Mouse (Mus musculus): ENCODE results near the gene Ergic1.

Ergic1 gene

GRCm38 (mm10) chr17:26537722-26538471, 23.4 kb upstream of the Ergic1 start:
- WGBS = 48% methylated on average over 6 of the region's 6 CpGs

GRCm38 (mm10) chr17:26540083-26540482, 21.2 kb upstream of the Ergic1 start:
- WGBS = 83% methylated on average over 5 of the region's 5 CpGs

- 55% methylated on average over 8 of the region's 8 CpGs for WGBS
These were observed 16.8 kb upstream of the Ergic1 start for GRCm38 (mm10) chr17:26544319-26544963.

DNA sequence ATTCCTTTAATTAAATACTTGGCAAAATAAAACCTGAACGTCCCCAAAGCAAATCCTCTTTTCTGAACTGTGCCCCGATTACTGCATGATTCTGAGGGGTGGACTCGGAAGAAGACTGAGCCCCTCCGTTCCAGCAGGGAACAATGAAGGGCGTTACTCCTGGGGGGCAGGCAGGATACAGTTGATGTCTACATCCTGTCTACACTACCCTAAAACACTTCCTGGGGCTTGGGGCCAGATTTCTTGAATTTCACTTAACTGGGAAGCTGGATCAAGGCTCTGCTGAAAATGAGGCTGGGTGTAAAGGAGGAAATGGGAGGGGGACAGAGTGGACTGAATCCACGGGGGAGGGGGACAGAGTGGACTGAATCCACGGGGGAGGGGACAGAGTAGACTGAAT, 13.5 kb upstream of the Ergic1 start:
- WGBS = 40% methylated on average over 7 of the region's 7 CpGs

DNA sequence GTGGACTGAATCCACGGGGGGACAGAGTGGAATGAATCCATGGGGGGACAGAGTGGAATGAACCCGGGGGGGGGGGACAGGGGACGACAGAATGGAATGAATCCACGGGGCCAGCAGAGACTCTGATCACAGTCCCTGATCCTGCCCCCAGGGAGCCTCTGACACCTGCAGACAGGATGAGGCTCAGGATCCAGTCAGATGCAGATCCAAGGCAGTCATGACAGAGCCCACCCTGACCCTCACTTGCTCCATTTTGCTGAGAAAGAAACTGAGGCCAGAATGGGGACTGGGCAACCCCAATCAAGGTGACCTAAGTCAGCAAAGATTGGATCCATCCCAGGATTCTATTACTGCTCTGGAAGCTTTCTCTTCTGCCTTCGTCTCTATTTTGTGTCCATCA, 12.7 kb upstream of the Ergic1 start:
- 5% methylated on average over 5 of the region's 5 CpGs for WGBS

DNA sequence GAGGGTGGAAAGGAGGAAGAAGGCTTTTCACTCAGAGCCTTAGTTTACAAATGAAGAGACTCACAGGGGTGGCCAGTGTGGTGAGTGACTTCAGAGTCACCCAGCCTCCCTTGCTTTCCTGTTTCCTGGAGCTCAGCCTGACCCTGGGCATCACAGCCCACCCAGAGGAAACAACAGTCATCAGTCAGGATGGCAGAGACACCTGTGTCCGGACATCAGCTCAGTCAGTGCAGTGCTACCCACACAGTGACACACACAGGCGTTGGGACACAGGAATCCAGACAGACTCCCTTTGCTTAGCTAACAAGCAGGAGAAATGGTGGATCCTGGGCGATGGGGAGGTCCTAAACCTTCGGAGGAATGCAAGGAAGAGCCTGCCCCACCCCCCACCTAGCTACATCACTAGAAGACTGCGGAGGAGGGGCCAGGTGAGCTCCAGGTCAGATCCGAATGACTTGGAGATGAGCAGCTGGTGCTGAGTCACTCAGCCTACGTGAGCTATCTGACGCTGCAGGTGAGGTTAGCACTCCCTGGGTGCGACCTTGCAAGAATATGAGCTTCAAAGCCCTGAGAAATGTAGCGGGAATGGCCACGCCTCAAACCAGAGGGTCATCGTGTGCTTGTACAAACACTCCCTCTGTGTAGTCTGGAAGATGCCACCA, 12.0 kb upstream of the Ergic1 start:
- 32% methylated on average over 12 of the region's 12 CpGs for WGBS

DNA sequence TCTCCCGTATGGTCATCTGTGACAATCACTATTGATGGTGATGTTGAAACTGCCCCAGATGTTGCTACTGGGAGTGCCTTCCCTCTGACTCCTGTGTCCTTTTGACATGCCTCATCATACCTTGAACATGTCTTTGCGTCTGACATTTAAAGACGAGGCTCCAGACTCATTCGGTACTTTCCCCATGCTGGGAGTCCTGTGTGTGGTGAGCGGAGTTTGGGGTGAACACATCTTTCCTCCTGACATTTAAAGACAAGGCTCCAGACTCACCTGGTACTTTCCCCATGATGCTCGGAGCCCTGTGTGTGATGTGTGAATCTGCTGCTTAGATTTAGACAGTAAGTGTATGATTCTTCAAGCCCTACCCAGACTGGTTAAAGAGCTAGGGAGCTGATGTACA, 10.2 kb upstream of the Ergic1 start:
- WGBS = 93% methylated on average over 6 of the region's 6 CpGs

- WGBS = 77% methylated on average over 3 of the region's 3 CpGs
These were observed 8.3 kb upstream of the Ergic1 start for GRCm38 (mm10) chr17:26553033-26553432.

GRCm38 (mm10) chr17:26560526-26561289, 581 bp upstream of the Ergic1 start:
- 22% methylated on average over 9 of the region's 9 CpGs for WGBS

DNA sequence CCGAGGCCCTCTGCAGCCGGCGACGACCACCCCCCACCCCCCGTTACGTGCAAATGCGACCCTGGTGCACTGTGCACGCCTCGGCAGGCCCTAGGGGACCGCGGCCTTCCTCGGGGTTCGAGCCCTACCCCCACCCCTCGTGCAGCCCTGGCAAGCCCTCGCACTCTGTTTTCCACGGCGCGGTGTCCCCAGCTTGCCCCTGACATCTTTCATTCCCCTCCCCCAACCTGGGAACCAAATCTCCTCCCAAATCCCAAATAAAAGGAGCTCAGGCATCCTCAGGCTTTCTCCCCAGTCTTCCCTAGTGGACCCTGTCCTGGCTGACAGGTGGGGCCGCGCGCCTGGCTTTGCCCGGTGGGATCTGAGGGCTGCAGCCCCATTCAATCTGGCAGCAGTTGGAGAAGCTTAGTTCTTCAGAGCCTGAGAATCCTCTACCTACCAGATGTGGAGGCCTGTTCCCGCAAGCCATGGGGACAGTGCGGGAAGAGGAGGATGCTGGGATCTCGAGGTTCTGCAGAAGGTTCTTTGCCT, 427 bp downstream of the Ergic1 start, which contains the start of gene Dusp1:
Gene Dusp1, minus strand, starts transcription at position 478 of the 531 bp plus-strand sequence.
- WGBS = under 1% methylated on average over 25 of the region's 25 CpGs

GRCm38 (mm10) chr17:26562292-26562691, 1.0 kb downstream of the Ergic1 start:
- 44% methylated on average over 4 of the region's 4 CpGs for WGBS

GRCm38 (mm10) chr17:26563476-26563875, 2.2 kb downstream of the Ergic1 start:
- 80% methylated on average over 6 of the region's 6 CpGs for WGBS

DNA sequence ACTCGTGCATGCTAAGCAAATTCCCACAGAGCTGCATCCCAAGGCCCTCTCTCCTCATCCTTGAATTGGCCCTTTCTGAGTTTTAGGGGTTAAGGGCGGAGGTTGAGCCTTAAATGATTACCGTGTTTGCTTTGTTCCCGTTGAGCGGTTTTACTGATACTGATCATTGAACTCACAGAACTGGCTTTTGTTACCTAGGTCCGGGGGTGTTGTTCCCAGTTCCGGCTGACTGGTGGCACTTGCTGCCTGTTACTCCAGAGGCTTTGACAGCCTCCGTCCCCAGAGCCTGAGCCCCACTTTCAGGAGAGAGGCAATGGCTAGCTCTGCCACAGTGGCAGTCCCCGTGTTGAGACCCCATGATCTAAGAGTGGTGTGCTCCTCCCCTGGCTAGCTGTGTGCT, 3.1 kb downstream of the Ergic1 start:
- 66% methylated on average over 9 of the region's 9 CpGs for WGBS

- WGBS = 78% methylated on average over 8 of the region's 8 CpGs
These were observed 6.0 kb downstream of the Ergic1 start for GRCm38 (mm10) chr17:26567142-26567817.

GRCm38 (mm10) chr17:26567818-26568173, 6.5 kb downstream of the Ergic1 start:
- 98% methylated on average over 4 of the region's 4 CpGs for WGBS

DNA sequence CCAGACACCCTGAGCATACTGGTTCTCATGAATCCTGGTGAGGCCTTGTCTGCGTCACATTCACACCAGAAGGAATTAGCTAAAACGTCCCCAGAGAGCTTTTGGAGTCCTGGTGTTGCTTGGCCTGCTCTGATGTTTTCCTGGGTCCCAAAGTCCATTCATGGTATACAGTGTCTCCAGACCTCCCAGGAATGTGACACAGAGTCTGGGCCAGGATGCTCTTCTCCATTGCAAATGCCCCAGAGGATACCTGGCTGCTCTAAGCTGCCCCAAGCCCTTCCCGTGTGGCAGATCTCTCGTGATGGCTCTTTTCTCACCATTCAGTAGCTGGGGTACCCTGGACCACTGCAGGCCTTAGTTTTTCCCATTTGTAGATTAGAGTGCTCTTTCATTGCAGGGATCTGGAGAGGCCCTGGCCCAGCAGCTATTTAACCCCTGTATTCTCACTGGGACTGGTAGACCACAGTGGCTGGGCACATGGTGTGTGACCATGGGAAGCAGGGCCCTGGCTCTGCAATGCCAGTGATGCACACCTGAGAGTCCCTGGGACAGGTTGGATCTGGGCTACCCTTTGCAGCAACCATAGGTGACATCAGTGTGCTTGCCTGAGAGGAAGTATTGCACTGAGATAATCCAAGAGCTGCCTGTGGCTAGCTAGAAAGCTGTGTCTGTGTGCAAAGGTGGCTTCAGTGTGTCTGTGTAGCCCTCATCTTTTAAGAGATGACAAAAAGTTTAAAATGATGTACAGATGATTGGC, 8.5 kb downstream of the Ergic1 start:
- 79% methylated on average over 4 of the region's 4 CpGs for WGBS

- 62% methylated on average over 11 of the region's 11 CpGs for WGBS
These were observed 9.4 kb downstream of the Ergic1 start for GRCm38 (mm10) chr17:26570651-26571118.

DNA sequence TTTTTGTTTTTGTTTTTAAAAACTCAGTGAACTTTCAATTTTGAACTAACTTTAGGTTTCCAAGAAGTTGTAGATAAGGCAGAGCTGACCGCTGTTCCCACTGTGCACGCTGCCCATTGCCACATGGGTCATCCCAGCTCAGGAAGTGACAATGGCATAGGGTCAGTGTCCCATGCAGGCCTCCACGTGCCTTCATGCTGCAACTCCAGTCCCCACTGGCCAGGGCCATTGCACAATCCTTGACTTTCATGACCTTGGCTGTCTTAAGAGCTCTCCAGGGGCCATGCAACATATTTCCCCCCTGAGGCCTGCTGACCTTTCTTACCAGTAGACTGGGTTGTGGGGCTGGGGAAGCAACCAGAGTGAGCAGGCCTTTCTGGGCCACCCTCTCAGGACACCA, 10.1 kb downstream of the Ergic1 start:
- WGBS = 88% methylated on average over 3 of the region's 3 CpGs

GRCm38 (mm10) chr17:26572265-26572664, 11.0 kb downstream of the Ergic1 start:
- 78% methylated on average over 11 of the region's 11 CpGs for WGBS

DNA sequence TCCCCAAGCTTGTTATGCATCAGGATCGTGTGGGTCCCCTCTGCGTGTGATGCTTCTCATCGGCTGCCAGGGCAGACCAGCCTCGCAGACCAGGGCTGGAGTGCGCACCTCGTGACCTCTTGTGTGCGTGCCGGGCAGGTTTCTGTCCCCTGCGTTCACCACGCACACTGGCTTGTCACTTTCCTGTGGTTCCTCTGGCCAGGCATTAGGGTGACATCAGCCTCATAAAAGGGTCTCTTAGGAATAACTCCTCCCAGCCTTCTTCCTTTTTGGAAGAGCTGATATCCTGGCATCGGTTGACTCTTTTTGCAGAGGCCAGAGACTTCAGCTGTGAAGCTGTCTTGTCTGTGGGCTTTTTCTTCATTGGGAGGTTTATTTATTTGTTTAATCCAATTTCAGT, 12.8 kb downstream of the Ergic1 start:
- WGBS = 71% methylated on average over 11 of the region's 11 CpGs
